Mouse (Mus musculus) forebrain, embryonic 11.5 days (tissue): ENCODE results near the gene Rnf115. TPM values are rescaled to one million over a fixed set of nuclear protein-coding genes. Genes with fewer than 3 reads are reported as not detected.
A peak's percentile ranks its signal among the peaks of the same experiment; 100 is the strongest.
"Not testable (repeated sequence)": the region's sequence is repeated elsewhere in the genome, so short reads cannot be mapped to it uniquely, and the experiment has no call there.

Experiments used
- ATAC-seq: fragments of 200-750 bp; cut with Nextera tagmentation; replicated peaks from 2 replicates; pipeline ENCODE4 v1.8.0; 2017; ENCODE audit warnings: moderate TSS enrichment; ENCODE audit not compliant: low FRiP score
- DNase-seq: peaks from one replicate; pipeline ENCODE4 v3.0.0-alpha.2; 2017; ENCODE audit warnings: low spot score
- H3K27ac ChIP-seq: fragments of 300-500 bp; sonication (generic); 2 replicates; pipeline ENCODE4 v1.5.1; 2014; ENCODE audit warnings: low read depth, low read length
- H3K27me3 ChIP-seq: fragments of 300-500 bp; sonication (generic); 2 replicates; pipeline ENCODE4 v1.6.1; 2014; ENCODE audit warnings: mild to moderate bottlenecking, low read length, mixed read lengths; ENCODE audit not compliant: control insufficient read depth, insufficient read depth
- H3K36me3 ChIP-seq: fragments of 300-500 bp; sonication (generic); 2 replicates; pipeline ENCODE4 v1.6.1; 2014; ENCODE audit warnings: mild to moderate bottlenecking, low read length, moderate library complexity, mixed read lengths; ENCODE audit not compliant: control insufficient read depth, insufficient read depth
- H3K4me1 ChIP-seq: fragments of 300-500 bp; sonication (generic); replicated peaks from 2 replicates; pipeline ENCODE4 v1.6.1; 2014; ENCODE audit warnings: low read length, mixed read lengths; ENCODE audit not compliant: control insufficient read depth, insufficient read depth
- H3K4me2 ChIP-seq: fragments of 300-500 bp; sonication (generic); 2 replicates; pipeline ENCODE4 v1.6.1; 2014; ENCODE audit warnings: low read depth, mild to moderate bottlenecking, low read length, moderate library complexity, mixed read lengths; ENCODE audit not compliant: severe bottlenecking
- H3K4me3 ChIP-seq: fragments of 300-500 bp; sonication (generic); 2 replicates; pipeline ENCODE4 v1.5.1; 2014; ENCODE audit warnings: low read depth, low read length
- H3K9ac ChIP-seq: fragments of 300-500 bp; sonication (generic); 2 replicates; pipeline ENCODE4 v1.6.1; 2014; ENCODE audit warnings: low read length
- H3K9me3 ChIP-seq: fragments of 300-500 bp; sonication (generic); 2 replicates; pipeline ENCODE4 v1.6.1; 2016; ENCODE audit warnings: low read length, mixed read lengths; ENCODE audit not compliant: control insufficient read depth
- whole genome bisulfite sequencing: fragments of 180-500 bp; shearing (Covaris S2); extraction: QIAGEN DNeasy Blood & Tissue Kit; methylation state at CpG from one replicate; pipeline ENCODE4 v1.1.7; 2014; 5-methylcytosine and 5-hydroxymethylcytosine counted together
- polyA plus RNA-seq: library from polyadenylated mRNA; unstranded; fragments of >200 nt; fragmentation: Nextera tagmentation; extraction: Ambion mirVana; gene quantifications from 2 replicates; pipeline ENCODE4 v1.2.1, GENCODE M21; 2014

Rnf115 gene
- 84.8 and 95.3 TPM in 2 replicates for polyA plus RNA-seq

DNA sequence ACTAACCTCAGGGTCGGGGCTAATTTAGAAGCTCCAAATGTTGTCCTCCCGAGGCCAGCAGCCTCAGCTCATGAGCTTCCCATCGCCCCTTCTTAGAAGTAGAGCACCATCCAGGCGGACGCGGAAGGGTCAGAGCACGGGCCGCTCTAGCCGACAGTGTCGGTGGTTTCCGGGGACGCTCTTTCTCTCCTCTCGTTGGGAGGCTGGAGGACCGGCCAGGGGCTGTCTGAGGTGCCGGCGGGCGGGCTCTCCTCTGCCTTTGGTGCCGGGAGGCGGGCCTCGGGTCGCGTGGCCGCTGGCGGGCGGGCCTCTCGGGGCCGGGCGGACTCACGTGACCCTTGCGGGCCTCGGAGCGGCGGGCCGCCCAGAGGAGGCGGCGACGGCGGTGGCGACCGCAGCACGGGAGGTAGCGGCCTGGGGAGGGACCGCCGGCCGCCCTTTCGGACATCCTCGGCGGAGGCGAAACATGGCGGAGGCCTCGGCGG is at the start of gene Rnf115, which contains the start of gene Polr3c:
Rnf115 (plus strand) TSS at position 322 of the 485 bp plus-strand sequence.
Polr3c (minus strand) TSS at position 286 of the 485 bp plus-strand sequence.
- H3K4me2 ChIP-seq, result peak within 1 kb of the TSS; percentile 66
- H3K36me3 ChIP-seq, result no peaks in the 10 kb centered on the region; the same call in 1 of the 2 replicates
- H3K27me3 ChIP-seq, result no peaks in the 10 kb centered on the region
- no peaks in the 10 kb centered on the region for H3K9me3 ChIP-seq
- H3K4me1 ChIP-seq, result peaks cover 9% of the 10 kb centered on the region; the same call in 1 of the 2 replicates
- under 1% methylated on average over 32 of the region's 52 CpGs for WGBS
- peak within 1 kb of the TSS; percentile 50; the same call in 1 of the 2 replicates for H3K27ac ChIP-seq
- peak within 1 kb of the TSS; percentile 68 for H3K9ac ChIP-seq
- ATAC-seq, result peak; percentile 99
- peak within 1 kb of the TSS; percentile 90 for H3K4me3 ChIP-seq
- peak; percentile 98 for DNase-seq

DNA sequence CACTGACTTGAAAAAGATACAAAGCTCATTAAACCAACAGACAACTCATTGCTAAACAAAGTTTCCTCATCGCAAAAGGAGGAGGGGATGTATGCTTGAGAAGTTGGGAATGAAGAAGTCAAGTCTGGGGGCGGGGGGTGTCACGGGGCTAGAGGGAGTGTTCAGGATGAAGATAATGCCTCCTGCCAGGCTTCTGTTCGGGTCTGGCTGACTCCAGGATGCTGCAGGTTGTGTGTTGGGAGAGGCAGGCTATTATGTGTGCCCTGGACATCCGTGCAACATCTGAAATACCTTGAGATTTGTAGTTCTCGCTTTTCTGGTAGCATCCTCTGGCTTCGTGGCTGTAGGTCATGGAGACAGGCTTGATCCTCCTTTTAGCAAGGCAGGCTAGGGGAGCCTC is 49.0 kb upstream of the Rnf115 start:
- Histone ChIP-seq H3K4me3 (no peak overlapping the region), H3K9ac (no peak overlapping the region), H3K27ac (no peak overlapping the region), H3K9me3 (no peaks in the 10 kb centered on the region), H3K27me3 (peaks cover 3% of the 10 kb centered on the region), H3K4me1 (no peaks in the 10 kb centered on the region; the same call in 1 of the 2 replicates), H3K36me3 (no peaks in the 10 kb centered on the region), H3K4me2 (no peak overlapping the region)
- no peak for DNase-seq
- ATAC-seq, result no peak
- 60% methylated on average over 7 of the region's 7 CpGs for WGBS

DNA sequence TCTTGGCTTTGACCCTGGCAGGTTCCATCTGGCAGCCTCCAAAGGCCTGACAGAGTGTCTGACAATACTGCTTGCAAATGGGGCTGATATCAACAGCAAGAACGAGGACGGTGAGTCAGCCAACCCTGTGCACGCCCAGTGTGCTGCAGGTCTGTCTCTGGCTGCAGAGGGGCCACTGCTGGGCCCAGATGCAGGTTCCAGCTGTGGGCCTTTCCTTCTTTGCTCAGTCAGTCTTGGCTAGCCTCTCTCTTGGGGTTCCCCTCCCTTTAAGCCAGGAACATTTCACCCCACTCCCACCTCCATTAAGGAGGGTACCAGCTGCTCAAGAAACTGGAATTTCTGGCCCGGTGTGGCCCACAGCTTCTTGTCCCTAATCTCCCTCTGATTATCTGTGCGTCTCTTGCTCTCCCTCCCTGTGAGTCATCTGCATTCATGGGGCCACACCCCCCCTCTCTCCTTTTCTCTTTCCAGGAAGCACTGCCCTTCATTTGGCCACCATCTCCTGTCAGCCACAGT is 48.2 kb upstream of the Rnf115 start:
- DNase-seq (no peak), ATAC-seq (no peak)
- 24% methylated on average over 5 of the region's 5 CpGs for WGBS
- Histone ChIP-seq H3K9ac (no peak overlapping the region), H3K27me3 (peaks cover 6% of the 10 kb centered on the region), H3K4me2 (no peak overlapping the region), H3K9me3 (no peaks in the 10 kb centered on the region), H3K4me3 (no peak overlapping the region), H3K27ac (no peak overlapping the region), H3K36me3 (no peaks in the 10 kb centered on the region), H3K4me1 (no peaks in the 10 kb centered on the region; the same call in 1 of the 2 replicates)

DNA sequence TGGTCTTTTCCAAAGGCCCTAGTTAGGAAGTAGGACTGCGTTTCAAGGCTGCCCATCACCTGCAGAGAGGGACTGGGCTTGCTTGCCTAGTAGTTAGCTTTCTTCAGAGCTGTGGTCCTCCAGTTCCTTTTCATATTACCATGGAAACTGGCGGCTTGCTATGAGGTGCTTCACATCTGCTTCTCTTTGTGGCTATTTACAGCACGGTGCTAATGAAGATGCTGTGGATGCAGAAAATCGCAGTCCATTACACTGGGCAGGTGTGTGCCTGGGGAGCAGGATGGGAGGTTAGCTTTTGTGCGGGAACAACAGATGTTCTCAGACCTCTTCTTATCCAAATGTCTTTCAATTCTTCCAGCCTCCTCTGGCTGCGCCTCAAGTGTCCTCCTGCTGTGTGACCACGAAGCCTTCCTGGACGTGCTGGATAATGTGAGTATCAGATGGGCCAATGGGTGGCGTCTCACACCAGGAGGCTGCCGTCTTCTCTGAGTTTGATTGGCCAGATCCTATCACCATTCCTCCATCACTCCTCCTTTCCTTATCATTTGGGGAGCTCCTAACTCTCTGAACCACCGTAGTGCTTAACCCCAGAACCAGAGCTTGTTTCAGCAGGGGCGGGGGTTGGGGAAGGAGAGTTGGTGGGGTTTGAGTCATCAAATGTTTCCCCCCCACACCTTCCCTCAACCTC is 47.1 kb upstream of the Rnf115 start:
- DNase-seq (no peak), ATAC-seq (no peak)
- Histone ChIP-seq H3K27me3 (peaks cover 6% of the 10 kb centered on the region), H3K9me3 (no peaks in the 10 kb centered on the region), H3K36me3 (no peaks in the 10 kb centered on the region), H3K4me3 (no peak overlapping the region), H3K27ac (no peak overlapping the region), H3K4me1 (no peaks in the 10 kb centered on the region; the same call in 1 of the 2 replicates), H3K4me2 (no peak overlapping the region), H3K9ac (no peak overlapping the region)
- 14% methylated on average over 12 of the region's 12 CpGs for WGBS

DNA sequence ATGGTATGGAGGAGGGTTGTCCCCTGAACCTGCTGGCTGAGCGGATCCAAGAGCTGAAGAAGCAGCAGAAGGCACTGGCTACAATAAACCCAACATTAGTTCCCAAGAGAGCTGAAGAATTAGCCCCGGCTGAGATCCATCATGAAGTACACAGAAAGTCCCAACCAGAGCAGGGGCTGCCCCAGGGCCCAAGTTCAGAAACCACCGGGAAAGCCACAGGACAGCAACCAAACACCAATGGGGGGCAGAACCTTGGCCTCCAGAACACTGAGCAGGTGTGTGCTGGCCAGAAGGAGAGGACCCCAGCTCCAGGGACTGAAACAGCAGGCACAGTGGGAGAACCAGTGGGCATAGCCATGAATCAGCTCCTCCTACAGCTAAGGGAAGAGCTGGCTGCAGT is 44.0 kb upstream of the Rnf115 start:
- H3K27ac ChIP-seq, result no peak overlapping the region
- H3K27me3 ChIP-seq, result peaks cover 6% of the 10 kb centered on the region
- DNase-seq (no peak), ATAC-seq (no peak)
- no peak overlapping the region for H3K4me3 ChIP-seq
- H3K4me1 ChIP-seq, result no peaks in the 10 kb centered on the region; the same call in 1 of the 2 replicates
- 89% methylated on average over 3 of the region's 3 CpGs for WGBS
- no peak overlapping the region for H3K9ac ChIP-seq
- H3K4me2 ChIP-seq, result no peak overlapping the region
- H3K36me3 ChIP-seq, result no peaks in the 10 kb centered on the region
- no peaks in the 10 kb centered on the region for H3K9me3 ChIP-seq

DNA sequence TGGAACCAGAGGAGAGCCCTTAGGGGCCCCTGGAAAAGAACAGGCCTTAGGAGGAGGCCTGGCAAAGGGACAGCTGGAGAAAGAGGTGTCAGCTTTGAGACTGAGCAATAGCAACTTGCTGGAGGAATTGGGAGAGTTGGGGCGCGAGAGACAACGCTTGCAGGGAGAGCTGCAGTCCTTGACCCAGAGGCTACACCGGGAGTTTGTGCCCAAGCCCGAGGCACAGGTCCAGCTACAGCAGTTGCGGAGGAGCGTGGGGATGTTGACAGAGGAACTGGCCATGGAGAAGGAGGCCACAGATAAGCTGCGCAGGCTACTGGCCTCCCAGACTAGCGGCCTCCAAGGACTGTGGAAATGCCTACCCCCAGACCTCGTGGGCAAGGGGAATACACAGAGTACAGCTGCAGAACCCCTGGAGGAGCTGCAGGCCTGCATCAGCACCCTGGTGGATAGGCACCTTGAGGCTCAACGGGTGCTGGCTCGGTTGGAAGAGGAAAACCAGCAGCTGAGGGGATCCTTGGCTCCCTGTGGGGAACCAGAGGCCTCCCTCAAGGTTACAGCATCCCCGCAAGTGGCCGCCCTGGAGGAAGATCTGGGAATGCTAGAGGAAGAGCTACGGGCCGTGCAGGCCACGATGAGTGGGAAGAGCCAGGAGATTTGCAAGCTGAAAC is 43.2 kb upstream of the Rnf115 start:
- Histone ChIP-seq H3K4me1 (no peaks in the 10 kb centered on the region; the same call in 1 of the 2 replicates), H3K4me3 (no peak overlapping the region), H3K9ac (peak overlapping the region; percentile 24; the same call in 1 of the 2 replicates), H3K9me3 (no peaks in the 10 kb centered on the region), H3K27ac (no peak overlapping the region), H3K4me2 (peak overlapping the region; percentile 16), H3K36me3 (no peaks in the 10 kb centered on the region), H3K27me3 (peaks cover 6% of the 10 kb centered on the region)
- whole genome bisulfite sequencing, result 58% methylated on average over 17 of the region's 17 CpGs
- ATAC-seq (no peak), DNase-seq (no peak)

DNA sequence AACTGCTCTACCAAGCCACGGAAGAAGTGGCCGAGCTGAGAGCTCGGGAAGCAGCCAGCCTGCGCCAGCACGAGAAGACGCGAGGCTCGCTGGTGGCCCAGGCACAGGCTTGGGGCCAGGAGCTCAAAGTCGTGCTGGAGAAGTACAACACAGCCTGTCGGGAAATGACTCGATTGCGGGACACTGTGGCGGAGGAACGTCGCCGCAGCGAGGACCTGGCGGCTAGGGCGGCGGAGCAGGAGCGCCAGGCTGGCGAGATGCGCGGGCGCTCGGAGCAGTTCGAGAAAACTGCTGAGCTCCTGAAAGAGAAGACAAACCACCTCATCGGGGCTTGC is 42.7 kb upstream of the Rnf115 start:
- no peak overlapping the region for H3K4me3 ChIP-seq
- H3K4me2 ChIP-seq, result peak overlapping the region; percentile 16

DNA sequence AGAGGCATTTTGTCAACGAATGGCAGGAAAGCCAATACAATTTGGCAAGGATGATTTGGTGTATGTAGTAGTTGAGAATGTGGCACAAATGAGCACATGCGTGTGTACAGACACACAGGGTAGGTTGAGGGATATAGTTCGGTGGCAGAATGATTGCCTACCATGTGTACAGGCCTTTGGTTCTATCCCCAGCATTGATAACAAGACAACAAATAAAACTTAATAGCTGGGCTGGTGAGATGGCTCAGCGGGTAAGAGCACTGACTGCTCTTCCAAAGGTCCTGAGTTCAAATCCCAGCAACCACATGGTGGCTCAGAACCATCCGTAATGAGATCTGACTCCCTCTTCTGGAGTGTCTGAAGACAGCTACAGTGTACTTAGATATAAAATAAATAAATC is 41.4 kb upstream of the Rnf115 start:
- not testable (repeated sequence) for H3K9me3 ChIP-seq, H3K9ac ChIP-seq, H3K36me3 ChIP-seq, ATAC-seq, H3K27ac ChIP-seq, H3K4me3 ChIP-seq, H3K4me1 ChIP-seq, DNase-seq, H3K27me3 ChIP-seq, H3K4me2 ChIP-seq
- WGBS, result 95% methylated on average over 5 of the region's 5 CpGs

More for the DNA sequence above, 42.7 kb upstream of the Rnf115 start:
- ATAC-seq (no peak), DNase-seq (no peak)
- 47% methylated on average over 28 of the region's 28 CpGs for WGBS
- Histone ChIP-seq H3K4me1 (no peaks in the 10 kb centered on the region; the same call in 1 of the 2 replicates), H3K9me3 (no peaks in the 10 kb centered on the region), H3K27ac (no peak overlapping the region), H3K36me3 (no peaks in the 10 kb centered on the region), H3K27me3 (peaks cover 6% of the 10 kb centered on the region), H3K9ac (peak overlapping the region; percentile 24; the same call in 1 of the 2 replicates)
